Mouse (Mus musculus) adrenal gland, postnatal 25 days (tissue): ENCODE data around the gene Gramd1a. TPM values are rescaled to one million over a fixed set of nuclear protein-coding genes. Genes with fewer than 3 reads are reported as not detected.
A peak's percentile ranks its signal among the peaks of the same experiment; 100 is the strongest.

Experiments used
- DNase-seq: peaks from one replicate; pipeline ENCODE4 v3.0.0; 2021; ENCODE audit warnings: mixed read lengths
- total RNA-seq: library from RNA; stranded (reverse); gene quantifications from 2 replicates; pipeline ENCODE4 v1.2.3, GENCODE M21; 2021

The Gramd1a gene
- total RNA-seq, 1 experiment from 2014 or later = 50.5 TPM

DNA sequence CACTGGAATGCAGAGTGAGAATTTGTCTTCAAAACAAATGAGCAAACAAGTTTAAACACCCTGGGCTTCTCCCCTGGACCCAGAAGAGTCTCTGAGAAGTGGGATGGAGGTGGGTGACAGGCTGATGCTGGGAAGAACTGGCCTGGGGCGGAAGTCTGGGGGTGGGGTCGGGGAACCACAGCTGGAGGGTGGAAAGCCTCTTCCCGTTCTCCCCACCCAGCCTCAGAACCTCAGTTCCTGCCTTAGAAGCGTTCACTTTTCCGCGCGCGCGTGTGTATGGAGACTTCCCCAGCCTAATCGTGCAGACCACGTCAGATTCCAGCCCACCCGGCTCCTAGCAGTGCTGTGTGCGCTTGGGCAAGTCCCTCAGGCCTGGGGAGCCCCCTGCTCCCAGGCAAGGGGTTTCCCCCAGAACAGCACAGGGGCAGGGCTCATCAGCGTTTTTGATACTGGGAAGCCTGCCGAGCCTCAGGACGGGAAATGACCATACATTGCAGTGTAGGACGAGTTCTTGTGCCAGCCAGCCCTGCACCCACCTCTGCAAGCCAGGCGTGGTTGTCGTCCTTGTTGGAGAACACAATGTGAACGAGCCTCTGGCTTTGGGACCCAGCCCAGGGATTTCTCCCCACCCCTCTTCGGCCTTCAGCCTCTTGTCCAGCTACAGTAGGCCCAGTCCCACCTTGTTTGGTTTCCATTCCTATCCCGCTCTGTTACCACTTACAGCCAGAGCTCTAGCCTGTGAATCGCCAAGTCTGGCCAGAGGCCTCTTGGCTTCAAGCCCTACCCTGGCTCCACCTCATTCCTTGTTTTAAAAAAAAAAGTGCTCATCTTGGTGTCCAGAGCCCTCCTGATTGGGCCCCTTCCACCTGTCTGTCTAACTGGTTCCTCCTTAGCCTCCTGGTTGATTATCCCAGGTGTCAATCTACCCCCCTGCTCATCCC lies 4.1 kb downstream of the Gramd1a start:
- peak; percentile 49 for DNase-seq

DNA sequence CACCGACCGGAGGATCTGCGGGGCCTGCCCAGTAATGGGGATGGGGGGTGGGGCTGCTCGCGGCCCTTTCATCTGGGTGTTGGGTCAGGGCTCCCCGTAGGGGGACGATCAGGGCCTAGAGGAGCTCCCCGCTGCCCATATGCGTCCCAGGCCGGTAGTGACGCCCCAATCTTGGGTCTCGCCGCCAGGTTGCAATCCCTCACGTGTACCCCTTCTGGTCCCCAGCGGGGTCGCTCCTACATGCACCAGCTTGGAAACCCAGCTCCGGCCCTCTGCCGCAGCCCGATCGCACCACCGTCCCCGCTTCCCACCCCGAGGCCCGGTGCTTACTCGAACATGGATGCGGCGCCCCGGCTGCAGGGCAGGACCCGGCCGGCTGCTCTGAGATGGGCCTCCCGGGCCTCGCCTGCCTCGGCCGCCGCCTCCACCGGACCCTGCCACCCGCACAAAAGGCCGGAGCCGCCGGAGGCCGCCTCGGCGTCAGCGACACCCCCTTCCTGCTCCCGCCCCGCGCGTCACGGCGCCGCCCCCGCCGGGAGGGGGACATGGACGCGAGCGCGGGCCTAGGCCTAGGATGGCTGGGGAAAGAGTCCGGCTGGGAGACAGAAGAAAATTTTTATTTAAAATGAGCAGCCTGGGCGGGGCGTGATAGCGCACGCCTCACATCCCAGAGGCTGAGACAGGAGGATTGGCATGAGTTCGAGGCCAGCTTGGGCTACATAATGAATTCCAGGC lies 5.0 kb downstream of the Gramd1a start:
- peak; percentile 95 for DNase-seq

DNA sequence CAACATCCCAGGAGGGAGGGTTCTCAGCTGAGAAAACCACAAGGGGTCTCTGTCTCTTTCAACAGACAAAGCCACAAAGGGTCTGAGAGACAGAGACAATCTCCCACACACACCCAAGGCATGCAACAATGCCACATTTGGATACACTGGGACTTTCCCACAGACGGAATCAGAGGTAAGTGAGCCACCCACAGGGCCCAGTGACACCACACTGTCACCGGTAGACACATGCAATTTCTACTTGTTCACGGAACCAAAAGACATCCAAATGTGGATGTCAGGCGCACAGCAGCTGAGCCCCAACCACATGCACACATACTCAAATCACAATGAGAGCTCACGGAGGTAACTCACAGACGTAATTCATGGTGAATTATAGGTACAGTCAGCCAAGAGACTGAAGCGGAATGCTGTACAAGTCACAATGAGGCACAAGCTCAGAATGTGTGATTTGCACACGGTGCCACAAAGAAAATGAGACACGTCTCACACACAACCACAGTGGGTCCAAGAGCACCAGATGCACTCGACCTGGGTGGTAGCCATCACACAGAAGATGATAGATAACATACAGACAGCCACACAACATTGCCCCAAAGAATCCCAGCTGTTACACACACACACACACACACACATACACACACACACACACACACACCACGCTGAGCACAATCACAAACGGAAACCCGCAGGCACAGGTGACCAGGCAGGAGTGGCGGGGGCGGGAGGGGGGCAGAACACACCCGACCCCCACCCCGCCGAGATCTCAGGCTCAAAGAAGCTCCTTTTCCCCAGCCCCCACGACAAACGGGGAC lies 5.7 kb downstream of the Gramd1a start:
- no peak for DNase-seq

DNA sequence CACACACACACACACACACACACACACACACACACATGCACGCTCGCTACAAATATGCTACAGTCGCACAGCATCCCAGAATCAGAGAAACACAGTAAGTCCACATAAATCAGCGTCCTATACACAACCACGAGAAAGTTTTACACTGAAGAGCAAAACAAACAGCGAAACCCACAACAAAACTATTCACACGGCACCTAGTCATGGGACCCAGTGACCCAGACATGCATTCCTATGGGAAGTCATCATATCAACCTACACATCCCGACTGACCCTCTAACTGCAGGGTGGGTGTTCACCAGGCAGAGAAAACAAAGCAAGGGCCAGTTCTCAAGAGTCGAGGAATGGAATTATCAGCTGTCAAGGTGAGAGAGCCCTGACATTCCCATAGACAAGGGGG lies 6.4 kb downstream of the Gramd1a start:
- DNase-seq = no peak

DNA sequence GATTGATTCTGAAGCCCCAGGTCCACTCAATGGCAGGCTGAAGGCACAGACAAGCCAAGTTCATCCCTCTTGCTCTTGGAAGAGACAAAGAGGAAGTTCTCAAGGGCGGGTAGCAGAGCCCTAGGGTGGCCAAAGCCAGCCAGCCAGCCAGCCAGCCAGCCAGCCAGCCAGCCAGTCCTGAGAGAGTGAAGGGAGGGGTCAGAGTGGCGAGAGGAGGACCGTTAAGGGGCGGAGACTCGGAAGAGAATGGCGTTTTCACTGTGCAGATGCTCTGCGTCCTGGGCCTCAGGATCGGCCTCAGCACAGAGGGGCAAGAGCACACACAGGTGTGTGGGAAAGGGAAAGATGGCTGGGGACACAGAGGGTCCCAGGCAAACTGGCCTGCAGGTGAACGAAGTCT lies 6.9 kb downstream of the Gramd1a start:
- peak; percentile 55 for DNase-seq

DNA sequence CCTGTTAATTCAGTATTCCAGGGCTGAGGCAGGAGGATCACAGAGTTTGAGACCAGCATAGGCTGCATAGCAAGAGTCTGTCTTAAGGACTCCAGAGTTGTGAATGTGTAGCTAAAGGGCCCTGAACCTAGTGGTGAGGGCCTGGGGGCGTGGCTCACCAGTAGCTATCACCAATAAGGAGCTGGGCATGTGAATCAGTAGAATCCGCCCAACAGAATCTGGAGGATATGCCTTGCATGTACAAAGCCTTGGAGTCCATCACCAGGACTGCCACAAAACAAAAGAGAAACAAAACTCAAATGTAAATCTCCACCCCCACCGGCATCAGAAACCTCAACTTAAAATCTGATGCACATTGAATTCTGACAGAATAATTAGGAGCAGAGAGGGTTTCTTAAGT lies 7.6 kb downstream of the Gramd1a start:
- DNase-seq = no peak

DNA sequence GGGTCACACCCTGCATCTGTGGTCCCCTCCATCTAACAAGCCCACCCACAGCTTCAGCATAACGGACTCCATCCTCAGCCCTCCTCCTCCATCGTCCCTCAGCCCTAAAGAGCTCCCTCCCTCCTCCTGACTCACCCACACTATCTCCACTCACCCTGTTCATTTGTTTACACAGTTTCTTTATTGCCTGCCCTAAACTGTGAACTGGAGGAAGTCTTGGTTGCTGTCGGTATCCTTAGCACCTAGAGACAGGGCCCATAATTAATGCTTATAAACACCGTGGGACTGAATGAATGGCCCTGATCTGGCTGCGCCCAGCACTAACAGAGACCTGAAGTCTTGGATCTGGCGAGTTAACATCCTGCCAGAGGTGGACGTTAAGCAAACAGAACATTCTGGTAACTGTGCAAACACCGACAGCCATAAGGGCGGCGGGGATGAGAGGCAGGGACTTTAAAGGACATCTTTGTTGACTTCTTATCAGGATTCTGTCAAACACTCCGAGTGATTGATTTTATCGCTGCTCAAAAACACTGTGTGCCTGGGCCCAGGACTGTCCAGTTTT lies 10.0 kb downstream of the Gramd1a start:
- DNase-seq = no peak

DNA sequence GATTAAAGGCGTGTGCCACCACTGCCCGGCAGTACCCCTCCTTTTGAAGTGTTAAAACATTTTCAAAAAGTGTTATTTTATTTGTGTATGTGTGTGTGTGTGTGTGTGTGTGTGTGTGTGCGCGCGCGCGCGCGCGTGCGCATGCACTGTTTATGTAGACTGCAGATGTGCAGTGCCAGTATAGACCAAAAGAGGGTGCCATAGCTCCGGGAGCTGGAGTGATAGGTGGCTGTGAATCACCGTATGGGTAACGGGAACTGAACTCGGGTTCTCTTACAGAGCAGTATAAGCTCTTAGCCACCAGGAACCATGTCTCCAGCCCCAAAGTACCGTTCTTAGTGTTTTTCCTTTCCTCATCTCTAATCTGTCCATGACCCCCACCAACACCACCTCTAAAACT lies 10.8 kb downstream of the Gramd1a start:
- DNase-seq = no peak

DNA sequence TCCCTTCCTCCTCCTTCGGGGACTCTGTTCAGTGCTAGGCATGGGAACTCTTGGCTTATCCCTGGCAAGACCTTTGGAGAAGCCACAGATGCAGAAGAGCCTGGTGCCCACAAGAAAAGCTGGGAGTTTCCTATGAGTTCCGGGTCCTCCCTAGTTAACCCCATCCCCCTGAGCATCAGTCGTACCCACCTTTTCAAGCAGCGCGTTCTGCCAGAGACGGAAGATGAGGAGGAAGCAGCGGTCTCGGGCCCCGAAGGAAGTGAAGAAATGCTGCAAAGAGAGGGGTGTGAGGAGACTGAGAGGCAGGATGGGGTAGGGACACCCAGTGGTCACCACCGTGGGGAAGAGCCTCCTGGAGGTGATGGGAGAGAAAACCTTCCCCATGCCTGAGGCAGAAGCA lies 14.8 kb downstream of the Gramd1a start:
- DNase-seq = no peak

DNA sequence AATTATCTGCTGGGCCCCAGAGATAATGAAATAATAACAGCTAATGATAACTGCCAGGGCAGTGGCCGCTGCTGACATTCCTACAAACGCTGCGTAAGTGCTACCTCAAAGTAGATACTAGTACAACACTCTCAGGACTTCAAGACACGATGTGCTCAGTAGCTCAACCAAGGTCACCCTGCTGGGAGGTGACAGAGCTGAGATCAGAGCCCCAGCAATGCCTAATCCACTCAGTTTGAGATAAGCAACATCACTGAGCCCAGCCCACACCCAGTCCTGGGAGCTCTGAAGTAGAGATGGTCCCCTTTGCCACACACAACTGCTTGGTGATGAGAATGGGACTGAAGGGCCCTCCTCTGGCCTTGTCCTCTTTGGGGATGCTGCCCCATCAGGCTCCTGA lies 15.4 kb downstream of the Gramd1a start:
- DNase-seq = no peak

DNA sequence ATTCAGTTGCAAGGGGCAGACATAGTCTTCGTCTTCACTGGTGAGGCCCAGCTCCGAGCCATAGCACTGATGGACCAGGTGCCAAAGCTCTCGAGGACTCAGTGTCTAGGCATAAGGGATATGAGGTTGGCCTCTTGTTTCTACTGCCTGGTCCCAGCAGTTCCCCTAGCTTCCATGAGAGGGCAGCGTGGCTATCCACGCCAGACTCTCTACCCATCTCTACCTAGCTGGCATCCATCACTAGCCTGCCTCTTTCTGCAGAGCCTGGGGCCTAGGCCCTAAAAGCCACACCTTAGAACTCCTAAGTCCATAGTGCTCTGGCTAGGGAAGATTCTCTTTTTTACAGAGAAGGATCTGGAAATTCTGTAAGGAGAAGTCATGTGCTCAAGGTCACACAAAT lies 15.9 kb downstream of the Gramd1a start:
- DNase-seq = peak; percentile 67

DNA sequence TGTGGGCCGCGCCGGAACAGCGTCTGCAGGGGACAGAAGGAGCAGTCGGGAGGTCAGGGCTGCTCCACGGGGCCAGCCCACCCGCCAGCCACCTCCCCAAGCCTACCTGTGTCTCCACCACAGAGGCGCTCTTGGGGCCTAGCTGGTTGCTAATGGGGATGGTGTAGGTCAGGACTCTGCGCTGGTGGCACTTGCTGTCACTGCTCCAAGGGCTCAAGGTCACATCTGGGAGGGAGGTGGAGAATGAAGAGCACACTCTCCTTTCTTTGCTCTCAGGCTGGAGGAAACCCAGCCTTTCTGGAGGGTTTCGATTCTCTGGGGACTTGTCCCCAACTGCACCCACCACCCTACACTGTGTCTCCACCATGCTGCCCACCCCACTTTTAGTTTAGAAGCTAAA lies 20.0 kb downstream of the Gramd1a start:
- peak; percentile 60 for DNase-seq

DNA sequence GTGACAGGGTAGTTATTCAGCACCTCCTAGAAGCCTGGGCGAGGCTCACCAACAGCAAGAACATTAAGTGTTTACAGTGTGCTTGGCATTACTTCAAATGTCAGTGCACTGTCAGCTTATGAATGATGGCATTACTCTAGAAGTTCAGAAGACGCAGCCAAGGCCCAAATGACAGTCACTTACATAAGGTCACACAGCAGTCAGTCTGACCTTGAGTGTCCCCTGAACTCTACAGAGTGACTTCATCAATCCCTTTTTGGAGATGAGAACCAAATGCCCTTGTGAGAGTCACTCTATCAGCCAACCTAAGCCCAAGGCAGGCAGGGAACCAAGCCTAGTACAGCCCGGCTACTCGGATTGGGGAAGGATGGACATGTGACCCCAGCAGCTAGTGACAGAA lies 23.8 kb downstream of the Gramd1a start:
- no peak for DNase-seq

DNA sequence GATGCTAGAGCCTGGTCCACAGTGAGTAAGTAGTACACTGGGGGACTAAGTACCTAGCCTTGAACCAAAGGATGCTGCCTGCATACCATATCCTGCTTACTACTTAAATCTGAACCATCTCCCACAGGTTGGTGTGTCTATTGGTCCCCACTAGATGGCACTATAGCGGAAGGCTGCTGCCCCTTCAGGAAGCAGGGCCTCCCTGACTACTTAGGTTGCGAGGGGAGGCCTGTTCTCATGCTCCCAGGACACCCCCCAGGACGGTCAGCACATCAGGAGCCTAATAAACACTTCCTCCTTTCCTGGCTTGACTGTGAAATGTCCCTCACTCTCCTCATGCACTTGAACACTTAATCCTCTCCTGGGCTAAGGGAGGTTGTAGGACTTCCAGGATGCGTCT lies 24.9 kb downstream of the Gramd1a start:
- DNase-seq = no peak

DNA sequence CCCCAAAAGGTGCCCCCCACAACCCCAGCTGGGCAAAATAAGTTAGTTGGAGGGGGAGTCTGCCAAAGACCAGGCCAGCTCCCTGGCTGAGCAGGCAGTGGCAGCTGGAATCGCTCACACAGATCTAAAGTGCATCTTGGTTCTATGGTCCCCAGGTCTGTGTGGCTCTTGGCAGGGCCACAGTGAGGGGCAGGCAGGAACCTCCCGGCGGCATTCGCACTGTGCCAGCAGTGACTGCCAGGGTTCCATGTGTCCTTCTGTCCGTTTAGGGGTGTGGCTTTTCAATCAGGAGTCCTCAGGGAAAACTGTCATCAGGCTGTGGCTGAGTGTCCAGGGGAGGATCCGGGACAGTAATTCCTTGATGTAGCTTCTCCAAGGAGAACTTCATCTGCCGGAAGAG lies 25.5 kb downstream of the Gramd1a start:
- DNase-seq = no peak

DNA sequence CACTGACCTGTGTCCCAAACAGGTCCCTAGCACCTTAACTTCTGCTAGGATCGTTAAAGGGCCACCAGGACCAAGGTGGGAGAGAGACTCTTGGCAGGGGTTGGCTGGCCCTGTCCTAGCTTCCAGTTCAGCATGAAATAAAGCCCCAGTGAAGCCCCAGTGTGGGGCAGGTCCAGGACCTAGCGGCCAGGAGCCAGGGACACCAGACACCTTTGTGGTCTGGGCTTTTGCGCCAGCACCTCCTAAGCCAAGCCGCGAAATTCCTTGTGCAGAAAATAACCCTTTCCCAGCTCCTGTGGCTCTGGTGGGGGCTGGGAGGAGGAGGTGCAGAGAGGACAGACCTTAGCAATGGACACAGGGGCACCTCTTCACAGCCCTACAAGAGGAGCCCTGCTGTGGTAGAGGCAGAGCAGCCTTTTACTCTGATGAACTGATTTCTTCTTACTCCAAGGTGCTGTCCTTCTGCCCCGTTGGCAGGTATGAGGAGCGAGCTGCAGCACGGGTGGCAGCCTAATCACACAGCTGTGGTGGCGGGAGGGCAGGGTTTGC lies 27.5 kb downstream of the Gramd1a start:
- no peak for DNase-seq

DNA sequence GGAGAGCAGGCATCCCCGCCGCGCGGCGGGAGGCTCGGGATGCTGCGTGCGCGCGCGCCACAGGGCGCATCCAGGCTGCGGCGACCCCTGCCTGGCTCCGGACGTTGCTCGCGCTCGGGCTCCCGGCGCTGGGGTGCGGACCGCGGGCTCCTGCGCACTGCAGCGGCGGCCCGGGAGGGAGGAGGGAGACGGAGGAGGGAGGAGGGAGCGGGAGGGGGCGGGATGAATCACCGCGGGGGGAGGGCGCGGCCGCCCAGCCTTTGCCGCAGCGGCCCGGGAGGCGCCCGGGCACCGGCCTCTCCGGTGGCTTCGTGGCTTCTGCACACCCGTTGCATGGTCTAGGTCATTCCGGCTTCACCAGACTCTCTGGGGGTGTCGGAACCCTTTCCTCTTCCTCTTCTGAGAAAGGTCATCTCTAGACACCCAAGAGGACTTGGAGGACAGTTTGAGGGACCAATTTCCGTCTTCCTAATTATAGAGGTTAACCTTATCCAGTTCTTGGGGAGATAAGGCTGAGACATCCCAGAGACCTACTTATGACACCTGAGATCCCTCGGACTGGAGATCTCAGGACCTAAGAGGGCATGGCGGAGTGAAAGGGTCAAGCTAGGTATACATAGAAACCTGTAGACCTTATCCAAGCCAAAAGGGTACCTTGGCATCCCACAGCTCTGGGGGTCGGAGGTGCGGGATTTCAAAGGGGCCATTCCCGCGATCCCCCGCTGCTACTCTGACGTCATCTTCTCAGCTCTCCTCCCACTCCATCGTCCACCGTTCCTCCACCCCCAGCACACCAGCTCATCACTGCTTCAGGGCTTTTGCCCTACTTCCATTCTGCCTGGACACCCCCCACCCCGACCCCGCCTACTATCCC lies 28.6 kb downstream of the Gramd1a start, which contains the start of gene Scn1b:
Gene Scn1b (minus strand): TSS at position 153 of the 874 bp plus-strand sequence.
- DNase-seq = peak; percentile 84

DNA sequence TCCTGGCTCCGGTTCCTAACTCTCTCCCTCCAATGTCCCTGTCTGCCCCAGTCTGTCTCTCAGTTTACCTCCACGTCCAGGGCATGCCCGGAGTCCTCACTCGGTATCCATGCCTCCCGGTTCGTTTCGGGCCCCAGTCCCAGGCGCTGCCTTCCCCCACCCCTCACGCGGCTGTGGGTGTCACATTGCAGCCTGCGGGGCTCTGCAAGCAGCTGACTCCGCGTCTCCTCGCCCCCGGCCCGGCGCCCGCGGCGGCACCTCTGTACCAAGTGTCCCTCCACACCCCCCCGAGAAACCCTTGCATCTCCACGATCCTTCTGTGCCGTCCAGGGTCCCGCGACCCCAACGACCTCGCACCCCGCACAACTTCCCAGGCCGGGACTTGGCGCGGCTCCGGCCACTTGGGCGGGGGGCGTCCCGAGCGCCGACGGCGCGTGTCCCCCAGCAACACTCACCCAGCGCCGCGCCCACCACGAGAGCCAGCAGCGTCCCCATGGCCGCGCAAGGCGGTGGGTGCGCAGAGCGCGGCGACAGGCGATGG lies 29.4 kb downstream of the Gramd1a start:
- no peak for DNase-seq

DNA sequence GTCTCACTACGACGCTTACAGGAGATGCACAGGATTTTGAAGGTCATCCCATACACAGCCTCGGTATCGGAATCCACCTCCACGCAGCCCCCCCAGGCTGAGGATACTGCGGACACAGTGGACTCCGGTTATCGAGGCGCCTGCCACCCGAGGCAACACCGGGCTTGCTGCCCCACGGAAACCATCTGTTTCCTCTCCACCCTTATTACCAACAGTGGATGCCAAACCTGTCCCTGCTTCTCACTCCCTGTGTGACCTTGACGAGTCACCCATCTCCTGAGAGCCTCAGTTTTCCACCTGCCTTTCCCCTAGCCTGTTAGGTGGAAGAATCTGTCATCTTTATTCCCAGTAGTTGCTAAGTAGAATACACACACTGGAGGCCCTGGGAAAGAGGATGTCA lies 30.6 kb downstream of the Gramd1a start:
- DNase-seq = no peak

DNA sequence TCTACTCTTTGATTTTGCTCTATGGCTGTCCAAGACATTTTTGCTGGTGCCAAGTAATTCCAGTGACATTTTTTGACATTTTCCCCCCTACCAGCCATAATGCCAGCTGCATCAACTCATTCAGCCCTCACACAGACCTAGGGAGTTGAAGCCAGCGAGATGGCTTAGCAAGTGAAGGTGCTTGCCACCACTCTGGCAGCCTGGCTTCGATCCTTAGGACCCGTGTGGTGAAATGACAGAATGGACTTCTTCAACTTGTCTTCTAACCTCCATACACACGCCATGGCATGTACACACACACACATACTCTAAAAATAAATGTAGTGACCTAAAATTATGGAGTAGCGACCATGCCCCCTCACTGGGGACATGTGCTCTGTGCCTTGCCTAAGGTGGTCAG lies 31.3 kb downstream of the Gramd1a start:
- no peak for DNase-seq

DNA sequence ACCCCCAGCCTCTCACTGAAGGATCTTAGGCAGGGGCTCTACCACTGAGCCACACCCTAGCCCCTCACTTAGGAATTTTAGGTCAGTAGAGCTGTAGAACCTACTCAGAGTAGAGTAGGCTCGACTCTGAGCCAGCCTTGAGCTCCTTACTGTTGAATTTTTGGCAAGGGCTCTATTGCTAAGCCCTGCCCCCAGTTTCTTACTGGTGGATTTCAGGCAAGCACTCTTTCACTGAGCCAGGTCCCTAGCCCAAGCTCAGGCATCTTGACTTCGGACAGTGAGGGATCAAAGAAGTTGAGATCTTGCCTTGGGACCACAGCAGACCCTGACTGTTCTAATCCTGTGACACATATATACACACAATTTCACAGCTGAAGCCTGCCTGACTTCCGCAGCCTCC lies 32.0 kb downstream of the Gramd1a start:
- no peak for DNase-seq
